Mouse (Mus musculus) E14TG2a.4 (cell line): ENCODE measurements around the gene Erich4.

Experiments used
- CTCF ChIP-seq: conservative IDR thresholded peaks from 2 replicates; pipeline ENCODE4 v1.5.1; 2014; ENCODE audit warnings: low read length
- NANOG ChIP-seq: IDR thresholded peaks from 2 replicates; pipeline ENCODE4 v1.6.1; 2014; ENCODE audit warnings: borderline replicate concordance, low read length, mixed read lengths
- POU5F1 ChIP-seq: IDR thresholded peaks from 2 replicates; pipeline ENCODE4 v1.6.1; 2014; ENCODE audit warnings: low read length, borderline replicate concordance

- TF ChIP-seq CTCF, result no peak
- TF ChIP-seq NANOG, result no peak
- no peak for TF ChIP-seq POU5F1
These were observed 14.3 kb downstream of the Erich4 start for GRCm38 (mm10) chr7:25601346-25601745.
